Mouse (Mus musculus) limb, embryonic 14.5 days (tissue): ENCODE data around the gene Atxn1. TPM values are rescaled to one million over a fixed set of nuclear protein-coding genes. Genes with fewer than 3 reads are reported as not detected.
A peak's percentile ranks its signal among the peaks of the same experiment; 100 is the strongest.

Experiments
- ATAC-seq: fragments of 200-750 bp; cut with Nextera tagmentation; 2 replicates; pipeline ENCODE4 v1.8.0; 2017; ENCODE audit warnings: low read depth, moderate number of reproducible peaks, moderate TSS enrichment; ENCODE audit not compliant: low FRiP score
- DNase-seq: peaks from one replicate; pipeline ENCODE4 v3.0.0-alpha.2; 2015; ENCODE audit warnings: low spot score
- H3K27ac ChIP-seq: fragments of 300-500 bp; sonication (generic); replicated peaks from 2 replicates; pipeline ENCODE4 v1.5.1; 2014; ENCODE audit warnings: low read depth, mild to moderate bottlenecking, low read length, moderate library complexity, mixed read lengths
- H3K27me3 ChIP-seq: fragments of 300-500 bp; sonication (generic); 2 replicates; pipeline ENCODE4 v1.6.1; 2014; ENCODE audit warnings: low read length, mixed read lengths; ENCODE audit not compliant: control insufficient read depth, insufficient read depth
- H3K36me3 ChIP-seq: fragments of 300-500 bp; sonication (generic); 2 replicates; pipeline ENCODE4 v1.6.1; 2014; ENCODE audit warnings: mild to moderate bottlenecking, low read length, moderate library complexity, mixed read lengths; ENCODE audit not compliant: control insufficient read depth, insufficient read depth
- H3K4me1 ChIP-seq: fragments of 300-500 bp; sonication (generic); 2 replicates; pipeline ENCODE4 v1.6.1; 2014; ENCODE audit warnings: antibody characterized with exemption, low read length, mixed read lengths; ENCODE audit not compliant: control insufficient read depth, insufficient read depth
- H3K4me2 ChIP-seq: fragments of 300-500 bp; sonication (generic); replicated peaks from 2 replicates; pipeline ENCODE4 v1.6.1; 2014; ENCODE audit warnings: low read depth, mild to moderate bottlenecking, low read length, moderate library complexity; ENCODE audit not compliant: severe bottlenecking
- H3K4me3 ChIP-seq: fragments of 300-500 bp; sonication (generic); replicated peaks from 2 replicates; pipeline ENCODE4 v1.5.1; 2014; ENCODE audit warnings: low read length
- H3K9ac ChIP-seq: fragments of 300-500 bp; sonication (generic); 2 replicates; pipeline ENCODE4 v1.6.1; 2014; ENCODE audit warnings: mild to moderate bottlenecking, low read depth, low read length, moderate library complexity; ENCODE audit not compliant: severe bottlenecking
- H3K9me3 ChIP-seq: fragments of 300-500 bp; sonication (generic); 2 replicates; pipeline ENCODE4 v1.6.1; 2016; ENCODE audit warnings: low read length; ENCODE audit not compliant: control insufficient read depth
- POLR2A ChIP-seq: fragments of 200-500 bp; IDR thresholded peaks from 2 replicates; pipeline ENCODE4 v1.8.0; 2012; ENCODE audit warnings: inconsistent platforms, mild to moderate bottlenecking, moderate library complexity, borderline replicate concordance; ENCODE audit not compliant: insufficient read depth, insufficient read length; ENCODE audit errors: extremely low read depth
- WGBS: fragments of 180-500 bp; shearing (Covaris S2); extraction: QIAGEN DNeasy Blood & Tissue Kit; methylation state at CpG from one replicate; pipeline ENCODE4 v1.1.7; 2014; 5-methylcytosine and 5-hydroxymethylcytosine counted together
- polyA plus RNA-seq, 2 experiments: library from polyadenylated mRNA; depleted of rRNA in 1 of 2; stranded (reverse) in 1 of 2; unstranded in 1 of 2; fragments of >200 nt; fragmentation: Nextera tagmentation in 1 of 2; extraction: Ambion mirVana in 1 of 2; gene quantifications; 2 replicates each; pipeline versions ENCODE4 v1.2.1 to v1.2.3; 2012 to 2014

Gene Atxn1
- polyA plus RNA-seq, 2 experiments: 3.3 to 5.3 TPM

- no peak for TF ChIP-seq POLR2A
- no peak for DNase-seq
- H3K4me3 ChIP-seq: no peak overlapping the region
- WGBS: 63% methylated on average over 4 of the region's 4 CpGs
- H3K9me3 ChIP-seq: no peaks in the 10 kb centered on the region
- H3K4me1 ChIP-seq: peaks cover 7% of the 10 kb centered on the region
- H3K36me3 ChIP-seq: no peaks in the 10 kb centered on the region
- no peak overlapping the region for H3K27ac ChIP-seq
- H3K9ac ChIP-seq: no peak overlapping the region
- no peak for ATAC-seq
- H3K27me3 ChIP-seq: no peaks in the 10 kb centered on the region
- H3K4me2 ChIP-seq: no peak overlapping the region
Measured at GRCm38 (mm10) chr13:45968206-45968605, 3.4 kb upstream of the Atxn1 start.

- 60% methylated on average over 3 of the region's 3 CpGs for WGBS
- H3K27me3 ChIP-seq: no peaks in the 10 kb centered on the region
Measured at GRCm38 (mm10) chr13:45967371-45967770, 2.6 kb upstream of the Atxn1 start.

GRCm38 (mm10) chr13:45966586-45966985 lies 1.8 kb upstream of the Atxn1 start:
- no peaks in the 10 kb centered on the region for H3K9me3 ChIP-seq
- peak overlapping the region; percentile 87 for H3K4me3 ChIP-seq
- peak overlapping the region; percentile 85 for H3K4me2 ChIP-seq
- H3K4me1 ChIP-seq: peaks cover 20% of the 10 kb centered on the region
- H3K27ac ChIP-seq: no peak overlapping the region
- DNase-seq (peak; percentile 68), ATAC-seq (no peak)
- WGBS: 2% methylated on average over 14 of the region's 14 CpGs
- H3K9ac ChIP-seq: no peak overlapping the region
- H3K27me3 ChIP-seq: no peaks in the 10 kb centered on the region
- no peaks in the 10 kb centered on the region for H3K36me3 ChIP-seq
- no peak for TF ChIP-seq POLR2A

More at GRCm38 (mm10) chr13:45967371-45967770, 2.6 kb upstream of the Atxn1 start:
- H3K27ac ChIP-seq: no peak overlapping the region
- H3K9ac ChIP-seq: no peak overlapping the region
- no peak overlapping the region for H3K4me3 ChIP-seq
- TF ChIP-seq POLR2A: no peak
- no peak for ATAC-seq
- no peak overlapping the region for H3K4me2 ChIP-seq
- DNase-seq: no peak
- H3K4me1 ChIP-seq: peaks cover 12% of the 10 kb centered on the region
- H3K9me3 ChIP-seq: no peaks in the 10 kb centered on the region
- H3K36me3 ChIP-seq: no peaks in the 10 kb centered on the region

GRCm38 (mm10) chr13:45965594-45966432 lies 1.0 kb upstream of the Atxn1 start:
- peaks cover 25% of the 10 kb centered on the region for H3K4me1 ChIP-seq
- peak overlapping the region; percentile 87 for H3K4me3 ChIP-seq
- H3K9ac ChIP-seq: peak overlapping the region; percentile 86
- ATAC-seq (no peak), DNase-seq (peak; percentile 27)
- TF ChIP-seq POLR2A: no peak
- no peaks in the 10 kb centered on the region for H3K27me3 ChIP-seq
- peak overlapping the region; percentile 89 for H3K27ac ChIP-seq
- no peaks in the 10 kb centered on the region for H3K36me3 ChIP-seq
- H3K9me3 ChIP-seq: no peaks in the 10 kb centered on the region
- H3K4me2 ChIP-seq: peak overlapping the region; percentile 85
- under 1% methylated on average over 41 of the region's 41 CpGs for WGBS

GRCm38 (mm10) chr13:45964331-45964852 lies 416 bp downstream of the Atxn1 start:
- under 1% methylated on average over 12 of the region's 39 CpGs for WGBS
- peak overlapping the region; percentile 87 for H3K4me3 ChIP-seq
- no peaks in the 10 kb centered on the region for H3K36me3 ChIP-seq
- peak; percentile 59 for DNase-seq
- peak overlapping the region; percentile 89 for H3K27ac ChIP-seq
- no peaks in the 10 kb centered on the region for H3K27me3 ChIP-seq
- peaks cover 30% of the 10 kb centered on the region for H3K4me1 ChIP-seq
- peak overlapping the region; percentile 85 for H3K4me2 ChIP-seq
- no peak for TF ChIP-seq POLR2A
- ATAC-seq: peak; percentile 35
- H3K9me3 ChIP-seq: no peaks in the 10 kb centered on the region
- H3K9ac ChIP-seq: peak overlapping the region; percentile 86
